Mouse (Mus musculus) neural tube, embryonic 13.5 days (tissue): ENCODE results near the gene Pigx. TPM values are rescaled to one million over a fixed set of nuclear protein-coding genes. Genes with fewer than 3 reads are reported as not detected.

Experiments used
- ATAC-seq: fragments of 200-750 bp; cut with Nextera tagmentation; 2 replicates; pipeline ENCODE4 v1.8.0; 2017; ENCODE audit warnings: low read depth, mild to moderate bottlenecking, moderate TSS enrichment, moderate library complexity
- H3K27ac ChIP-seq: fragments of 300-500 bp; sonication (generic); replicated peaks from 2 replicates; pipeline ENCODE4 v1.5.1; 2015; ENCODE audit warnings: moderate library complexity, mild to moderate bottlenecking, inconsistent platforms
- H3K27me3 ChIP-seq: fragments of 300-500 bp; sonication (generic); 2 replicates; pipeline ENCODE4 v1.6.1; 2015; ENCODE audit warnings: mild to moderate bottlenecking, inconsistent platforms
- H3K36me3 ChIP-seq: fragments of 300-500 bp; sonication (generic); 2 replicates; pipeline ENCODE4 v1.6.1; 2015; ENCODE audit warnings: mild to moderate bottlenecking, inconsistent platforms
- H3K4me1 ChIP-seq: fragments of 300-500 bp; sonication (generic); replicated peaks from 2 replicates; pipeline ENCODE4 v1.6.1; 2015; ENCODE audit warnings: inconsistent platforms
- H3K4me2 ChIP-seq: fragments of 300-500 bp; sonication (generic); 2 replicates; pipeline ENCODE4 v1.6.1; 2015; ENCODE audit warnings: inconsistent platforms, mild to moderate bottlenecking, moderate library complexity
- H3K4me3 ChIP-seq: fragments of 300-500 bp; sonication (generic); 2 replicates; pipeline ENCODE4 v1.5.1; 2015; ENCODE audit warnings: mild to moderate bottlenecking, inconsistent platforms
- H3K9ac ChIP-seq: fragments of 300-500 bp; sonication (generic); 2 replicates; pipeline ENCODE4 v1.6.1; 2015; ENCODE audit warnings: moderate library complexity, mild to moderate bottlenecking, inconsistent platforms
- H3K9me3 ChIP-seq: fragments of 300-500 bp; sonication (generic); 2 replicates; pipeline ENCODE4 v1.6.1; 2016; ENCODE audit warnings: inconsistent platforms
- WGBS: fragments of 180-500 bp; shearing (Covaris S2); methylation state at CpG from one replicate; pipeline ENCODE4 v1.1.7; 2015; 5-methylcytosine and 5-hydroxymethylcytosine counted together
- polyA plus RNA-seq: library from polyadenylated mRNA; unstranded; fragments of >200 nt; fragmentation: Nextera tagmentation; extraction: Ambion mirVana; gene quantifications from 2 replicates; pipeline ENCODE4 v1.2.1, GENCODE M21; 2015

Gene Pigx
- polyA plus RNA-seq, result 106 and 125 TPM in 2 replicates

- H3K9me3 ChIP-seq, result no peaks in the 10 kb centered on the region
- peak within 1 kb of the TSS; percentile 92 for H3K9ac ChIP-seq
- peak within 1 kb of the TSS; percentile 82 for H3K27ac ChIP-seq
- H3K27me3 ChIP-seq, result no peaks in the 10 kb centered on the region
- WGBS, result under 1% methylated on average over 34 of the region's 34 CpGs
- H3K4me2 ChIP-seq, result peak within 1 kb of the TSS; percentile 73
- H3K4me1 ChIP-seq, result peaks cover 21% of the 10 kb centered on the region
- peaks cover 37% of the 10 kb centered on the region for H3K36me3 ChIP-seq
- peak; percentile 98 for ATAC-seq
- peak within 1 kb of the TSS; percentile 98 for H3K4me3 ChIP-seq
Observed at GRCm38 (mm10) chr16:32099638-32100150, at the start of gene Pigx, which contains the start of gene Cep19. Pigx (minus strand) TSS chr16:32099740. Cep19 (plus strand) TSS chr16:32099800.

- peaks cover 5% of the 10 kb centered on the region; the same call in 1 of the 2 replicates for H3K9me3 ChIP-seq
- no peaks in the 10 kb centered on the region for H3K27me3 ChIP-seq
- 62% methylated on average over 12 of the region's 13 CpGs for WGBS
- no peak overlapping the region for H3K9ac ChIP-seq
- H3K36me3 ChIP-seq, result peaks cover 17% of the 10 kb centered on the region
- H3K4me3 ChIP-seq, result no peak overlapping the region
- peak; percentile 75 for ATAC-seq
- H3K27ac ChIP-seq, result no peak overlapping the region
- no peaks in the 10 kb centered on the region for H3K4me1 ChIP-seq
- H3K4me2 ChIP-seq, result peak overlapping the region; percentile 39
Observed at GRCm38 (mm10) chr16:32147589-32148207, 48.2 kb upstream of the Pigx start.

DNA sequence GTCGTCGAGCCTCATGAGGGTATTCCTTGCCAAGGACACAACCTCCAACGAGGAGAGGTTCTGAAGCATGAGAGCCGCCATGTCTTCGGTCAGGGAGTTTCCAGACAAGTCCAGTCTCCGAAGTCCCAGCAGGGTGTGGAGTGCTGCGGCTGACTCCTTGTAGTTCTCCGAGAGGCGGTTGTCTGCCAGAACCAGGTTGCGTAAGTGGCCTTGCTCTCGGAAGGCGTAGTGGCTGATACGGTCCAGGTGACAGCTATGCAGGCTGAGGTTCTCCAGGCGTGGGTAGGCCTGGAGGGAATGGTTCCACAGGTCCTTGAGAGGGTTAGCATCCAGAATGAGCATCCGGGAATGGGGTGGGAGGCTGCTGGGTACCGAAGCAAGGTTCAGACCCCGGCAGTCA, 45.1 kb upstream of the Pigx start:
- ATAC-seq, result no peak
- no peak overlapping the region for H3K27ac ChIP-seq
- H3K4me2 ChIP-seq, result no peak overlapping the region
- no peak overlapping the region for H3K9ac ChIP-seq
- H3K4me1 ChIP-seq, result no peaks in the 10 kb centered on the region
- H3K27me3 ChIP-seq, result no peaks in the 10 kb centered on the region
- peaks cover 6% of the 10 kb centered on the region; the same call in 1 of the 2 replicates for H3K9me3 ChIP-seq
- H3K36me3 ChIP-seq, result peaks cover 17% of the 10 kb centered on the region
- no peak overlapping the region for H3K4me3 ChIP-seq
- 89% methylated on average over 17 of the region's 17 CpGs for WGBS

- Histone ChIP-seq H3K4me2 (no peak overlapping the region), H3K9ac (no peak overlapping the region), H3K4me3 (no peak overlapping the region), H3K4me1 (no peaks in the 10 kb centered on the region), H3K36me3 (peaks cover 17% of the 10 kb centered on the region), H3K9me3 (peaks cover 6% of the 10 kb centered on the region; the same call in 1 of the 2 replicates), H3K27me3 (no peaks in the 10 kb centered on the region), H3K27ac (no peak overlapping the region)
- 96% methylated on average over 15 of the region's 15 CpGs for WGBS
- ATAC-seq, result no peak
Observed at GRCm38 (mm10) chr16:32143766-32144165, 44.2 kb upstream of the Pigx start.

GRCm38 (mm10) chr16:32138954-32139353, 39.4 kb upstream of the Pigx start:
- ATAC-seq, result no peak
- no peak overlapping the region for H3K4me3 ChIP-seq
- peaks cover 6% of the 10 kb centered on the region; the same call in 1 of the 2 replicates for H3K9me3 ChIP-seq
- 97% methylated on average over 1 of the region's 1 CpGs for WGBS
- H3K27me3 ChIP-seq, result no peaks in the 10 kb centered on the region
- H3K4me1 ChIP-seq, result no peaks in the 10 kb centered on the region
- H3K27ac ChIP-seq, result no peak overlapping the region
- H3K9ac ChIP-seq, result no peak overlapping the region
- H3K36me3 ChIP-seq, result peaks cover 8% of the 10 kb centered on the region
- H3K4me2 ChIP-seq, result no peak overlapping the region

DNA sequence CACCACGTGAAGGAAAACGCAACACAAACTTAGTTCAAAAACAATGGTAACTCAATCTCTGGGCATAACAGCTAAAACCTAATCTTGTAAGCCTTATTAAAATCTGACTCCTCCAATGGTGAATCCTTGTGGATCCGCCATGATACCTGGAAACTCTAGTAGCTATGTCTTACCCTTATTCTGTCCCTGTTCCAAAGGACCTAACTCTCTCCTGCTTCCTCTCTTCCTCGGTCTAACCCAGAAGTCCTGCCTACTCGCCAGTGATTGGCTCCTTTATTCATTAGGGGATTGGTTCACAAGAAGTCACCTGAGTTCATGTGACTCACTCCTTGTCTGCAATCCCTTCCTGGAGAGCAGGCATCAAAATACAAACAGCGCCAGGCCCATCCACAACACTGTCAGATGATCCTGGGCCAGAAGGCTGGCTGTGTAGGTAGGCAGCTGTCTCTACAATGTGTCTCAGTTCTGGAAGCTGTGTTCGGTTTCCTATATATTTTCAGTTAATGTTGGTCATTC, 36.4 kb upstream of the Pigx start:
- Histone ChIP-seq H3K4me1 (no peaks in the 10 kb centered on the region), H3K4me2 (no peak overlapping the region), H3K9ac (no peak overlapping the region), H3K36me3 (no peaks in the 10 kb centered on the region), H3K4me3 (no peak overlapping the region), H3K27ac (no peak overlapping the region), H3K27me3 (no peaks in the 10 kb centered on the region), H3K9me3 (no peaks in the 10 kb centered on the region)
- 83% methylated on average over 7 of the region's 7 CpGs for WGBS
- ATAC-seq, result no peak

DNA sequence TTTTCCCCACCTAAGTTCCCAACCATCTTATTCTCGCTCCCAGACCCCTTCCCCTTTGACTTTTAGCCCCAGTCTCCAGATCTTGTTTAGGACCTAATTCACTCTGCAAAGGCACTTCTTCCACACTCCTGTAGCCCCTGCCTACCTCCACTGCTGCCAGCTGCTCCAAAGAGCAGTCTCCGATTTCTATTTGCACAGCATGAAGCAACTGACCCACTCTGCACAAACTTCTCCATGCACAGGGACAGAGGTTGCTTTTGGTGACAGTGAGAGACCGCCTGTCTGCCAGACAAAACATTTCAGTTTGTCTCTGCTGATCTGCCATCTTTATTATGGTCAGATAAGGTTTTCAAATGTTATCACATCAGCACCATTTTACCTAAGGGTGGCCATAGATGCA, 33.6 kb upstream of the Pigx start:
- Histone ChIP-seq H3K4me2 (no peak overlapping the region), H3K27ac (no peak overlapping the region), H3K4me3 (no peak overlapping the region), H3K4me1 (no peaks in the 10 kb centered on the region), H3K9ac (no peak overlapping the region), H3K9me3 (no peaks in the 10 kb centered on the region), H3K36me3 (no peaks in the 10 kb centered on the region), H3K27me3 (no peaks in the 10 kb centered on the region)
- ATAC-seq, result no peak
- WGBS, result 91% methylated on average over 3 of the region's 3 CpGs

- H3K4me3 ChIP-seq, result no peak overlapping the region
- no peaks in the 10 kb centered on the region for H3K27me3 ChIP-seq
- WGBS, result 74% methylated on average over 16 of the region's 16 CpGs
- no peaks in the 10 kb centered on the region for H3K36me3 ChIP-seq
- H3K27ac ChIP-seq, result no peak overlapping the region
- no peaks in the 10 kb centered on the region for H3K4me1 ChIP-seq
- ATAC-seq, result no peak
- no peaks in the 10 kb centered on the region for H3K9me3 ChIP-seq
- H3K9ac ChIP-seq, result no peak overlapping the region
- no peak overlapping the region for H3K4me2 ChIP-seq
Observed at GRCm38 (mm10) chr16:32130190-32130826, 30.8 kb upstream of the Pigx start.

GRCm38 (mm10) chr16:32129449-32130189, 30.1 kb upstream of the Pigx start:
- no peak for ATAC-seq

GRCm38 (mm10) chr16:32127046-32127445, 27.5 kb upstream of the Pigx start:
- Histone ChIP-seq H3K27ac (no peak overlapping the region), H3K4me1 (no peaks in the 10 kb centered on the region), H3K4me2 (no peak overlapping the region), H3K4me3 (no peak overlapping the region), H3K9me3 (no peaks in the 10 kb centered on the region), H3K9ac (no peak overlapping the region), H3K27me3 (no peaks in the 10 kb centered on the region), H3K36me3 (no peaks in the 10 kb centered on the region)
- ATAC-seq, result no peak
- 90% methylated on average over 4 of the region's 4 CpGs for WGBS

More at GRCm38 (mm10) chr16:32129449-32130189, 30.1 kb upstream of the Pigx start:
- no peak overlapping the region for H3K4me3 ChIP-seq
- H3K4me1 ChIP-seq, result no peaks in the 10 kb centered on the region
- WGBS, result 82% methylated on average over 20 of the region's 20 CpGs
- no peak overlapping the region for H3K27ac ChIP-seq
- H3K4me2 ChIP-seq, result no peak overlapping the region
- H3K9me3 ChIP-seq, result no peaks in the 10 kb centered on the region
- no peaks in the 10 kb centered on the region for H3K27me3 ChIP-seq
- H3K9ac ChIP-seq, result no peak overlapping the region
- H3K36me3 ChIP-seq, result no peaks in the 10 kb centered on the region

GRCm38 (mm10) chr16:32125364-32125763, 25.8 kb upstream of the Pigx start:
- H3K27ac ChIP-seq, result no peak overlapping the region
- no peaks in the 10 kb centered on the region for H3K9me3 ChIP-seq
- no peaks in the 10 kb centered on the region for H3K27me3 ChIP-seq
- no peaks in the 10 kb centered on the region for H3K36me3 ChIP-seq
- H3K9ac ChIP-seq, result no peak overlapping the region
- H3K4me2 ChIP-seq, result no peak overlapping the region
- WGBS, result 94% methylated on average over 3 of the region's 3 CpGs
- H3K4me1 ChIP-seq, result no peaks in the 10 kb centered on the region
- no peak for ATAC-seq
- H3K4me3 ChIP-seq, result no peak overlapping the region
